Mouse (Mus musculus) inflammation-experienced regulatory T-cells, adult 16 weeks (primary cell): ENCODE measurements around the gene Atp6v1e2. TPM values are rescaled to one million over a fixed set of nuclear protein-coding genes. Genes with fewer than 3 reads are reported as not detected.

Source experiments
- polyA plus RNA-seq: library from polyadenylated mRNA; unstranded; fragments of 100-300 nt; shearing (Covaris generic); gene quantifications from one replicate; pipeline ENCODE4 v1.2.1, GENCODE M21; 2017

Atp6v1e2 gene
- not detected for polyA plus RNA-seq

DNA sequence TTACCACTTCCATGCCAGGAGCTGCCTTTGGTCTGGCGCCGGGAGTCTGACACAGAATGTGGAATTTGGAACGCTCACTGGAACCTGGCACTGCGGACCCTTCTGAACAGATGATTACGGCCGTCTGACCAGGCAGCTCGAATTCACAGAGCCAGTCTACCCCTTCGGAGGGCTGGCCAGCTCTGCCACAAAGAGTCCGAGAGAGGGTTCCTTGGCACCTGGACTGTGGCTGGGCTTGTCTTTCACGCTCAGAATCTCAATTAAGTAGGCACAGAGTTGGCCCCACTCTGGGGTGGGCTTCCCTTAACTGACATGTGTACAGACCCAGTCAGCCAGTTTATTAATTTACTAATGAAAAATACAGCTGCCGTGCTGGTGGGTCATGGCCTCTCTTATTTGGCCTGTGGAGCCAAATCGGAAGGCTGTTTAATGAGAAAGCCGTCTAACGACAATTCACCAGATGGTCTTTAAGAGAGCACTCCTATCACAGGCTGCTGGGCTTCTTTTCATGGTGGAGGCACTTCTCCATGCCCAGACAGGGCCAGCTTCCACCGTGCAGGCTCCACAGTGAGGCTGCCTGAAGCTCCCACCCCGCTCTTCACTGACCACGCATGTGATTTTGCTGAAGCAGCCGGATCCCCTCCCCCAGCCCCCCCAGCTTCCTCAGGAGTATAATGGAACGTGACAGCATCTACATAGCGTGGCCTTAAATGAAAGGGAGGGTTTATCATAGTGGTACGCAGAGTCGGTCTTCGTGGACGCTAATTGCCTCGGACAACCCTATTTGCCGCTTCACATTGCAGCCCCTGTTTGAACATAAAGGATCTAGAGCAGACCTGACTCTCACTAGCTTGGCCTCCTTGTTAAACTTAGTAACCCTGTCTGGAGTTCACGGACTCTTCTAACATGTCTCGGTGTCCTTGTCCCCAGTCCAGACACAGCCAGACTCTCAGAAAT is at the start of gene Atp6v1e2:
Atp6v1e2 (minus strand) TSS at position 58 of the 957 bp plus-strand sequence.

GRCm38 (mm10) chr17:86962894-86963585 is 15.3 kb upstream of the Atp6v1e2 start, which contains the start of gene Rhoq:
Rhoq (plus strand) TSS chr17:86963082.

GRCm38 (mm10) chr17:86917048-86917447 is 30.6 kb downstream of the Atp6v1e2 start, which contains the start of gene Tmem247:
Tmem247 (plus strand) TSS chr17:86917348.

Other genes starting within 250 kb of the Atp6v1e2 start
- 0.54 TPM for gene Epas1, start 194.2 kb downstream of the Atp6v1e2 start, polyA plus RNA-seq
- gene Tmem247, start 30.5 kb downstream of the Atp6v1e2 start, polyA plus RNA-seq = not detected
- 3.3 TPM for gene Rhoq, start 15.2 kb upstream of the Atp6v1e2 start, polyA plus RNA-seq
- gene Pigf, start 77.5 kb upstream of the Atp6v1e2 start, polyA plus RNA-seq = 25.7 TPM
- gene Cript, start 77.7 kb upstream of the Atp6v1e2 start, polyA plus RNA-seq = 126 TPM
- gene Socs5, start 159.8 kb upstream of the Atp6v1e2 start, polyA plus RNA-seq = 6.1 TPM